Mouse (Mus musculus) thymus, postnatal 25 days (tissue): Measurements from ENCODE around the gene Ngf.

ENCODE experiments used
- DNase-seq: peaks from one replicate; pipeline ENCODE4 v3.0.0; 2022

The Ngf gene

DNA sequence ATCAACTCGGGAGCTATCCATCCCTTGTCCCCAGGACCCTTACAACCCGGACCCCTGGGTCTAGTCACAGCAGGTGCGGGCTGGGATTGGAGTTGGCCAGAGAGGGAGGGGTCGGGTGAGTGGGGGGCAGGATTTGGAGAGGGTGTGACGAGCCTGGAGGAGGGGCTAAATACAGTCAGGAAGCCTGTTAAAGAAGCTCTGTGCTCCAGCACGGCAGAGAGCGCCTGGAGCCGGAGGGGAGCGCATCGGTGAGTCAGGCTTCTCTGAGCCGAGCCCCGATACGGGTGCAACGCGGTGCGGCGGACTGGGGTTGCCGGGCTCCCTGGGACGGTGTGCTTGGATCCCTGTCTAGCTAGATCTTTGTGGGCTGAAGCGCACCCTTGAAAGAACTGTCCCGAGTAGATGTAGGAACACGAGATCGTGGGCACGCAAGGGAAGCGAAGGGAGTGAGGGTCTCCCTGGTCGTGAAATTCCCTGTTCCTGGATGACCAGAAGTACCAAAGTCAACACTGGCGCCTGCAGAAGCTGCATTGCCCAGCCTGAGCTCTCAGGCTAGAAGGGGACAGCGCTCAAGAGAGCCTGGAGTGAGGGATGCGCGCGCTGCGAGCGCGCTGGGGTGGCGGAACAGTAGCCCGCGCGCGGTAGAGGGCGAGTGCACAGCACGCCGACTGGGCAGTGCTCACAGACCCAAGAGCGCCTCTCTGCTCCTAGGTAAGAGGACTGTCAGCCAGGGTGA is at the start of gene Ngf:
TSS of gene Ngf (plus strand) at position 207 of the 736 bp plus-strand sequence.
- DNase-seq: no peak

GRCm38 (mm10) chr3:102445567-102445966 is 24.2 kb upstream of the Ngf start:
- no peak for DNase-seq

DNA sequence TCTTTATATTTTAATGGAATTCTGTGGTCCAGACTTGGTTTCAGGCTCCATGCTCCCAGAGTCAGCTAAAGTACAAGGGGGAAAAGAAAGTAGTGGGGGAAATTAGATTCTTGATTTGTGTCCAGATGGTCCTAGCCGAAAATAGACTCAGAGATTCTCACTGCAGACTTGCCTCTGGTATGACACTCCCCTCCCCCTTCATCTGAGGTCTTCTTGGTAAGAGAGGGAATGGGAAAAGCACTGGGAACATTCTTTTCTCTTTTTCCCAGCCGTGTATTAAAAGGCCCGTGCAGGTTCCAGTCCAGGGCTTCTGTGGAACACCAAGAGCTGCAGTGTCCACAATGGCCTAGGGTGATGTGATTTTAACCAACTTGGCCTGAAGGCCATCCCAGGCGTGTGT is 23.0 kb upstream of the Ngf start:
- no peak for DNase-seq

- no peak for DNase-seq
These were observed 15.2 kb upstream of the Ngf start for GRCm38 (mm10) chr3:102454566-102454965.

DNA sequence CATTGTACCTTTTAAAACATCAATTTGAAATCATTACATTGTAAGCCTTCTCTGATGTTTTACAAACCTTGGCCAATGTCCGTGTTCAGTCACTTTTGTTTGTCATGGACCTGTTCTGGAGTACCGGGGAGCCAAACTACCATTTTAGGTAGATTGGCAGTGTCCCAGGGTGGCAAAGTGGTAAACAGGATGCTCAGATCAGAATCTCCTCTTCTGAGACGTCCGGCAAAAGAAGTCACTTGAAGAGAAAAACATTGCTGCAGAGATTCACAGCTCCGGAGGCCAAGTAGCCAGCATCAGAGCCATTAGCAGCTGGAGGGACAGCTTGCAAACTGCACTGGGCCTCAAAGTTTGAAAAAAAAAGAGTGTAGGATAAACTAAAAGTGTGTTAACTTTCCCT is 9.2 kb upstream of the Ngf start:
- DNase-seq: no peak

DNA sequence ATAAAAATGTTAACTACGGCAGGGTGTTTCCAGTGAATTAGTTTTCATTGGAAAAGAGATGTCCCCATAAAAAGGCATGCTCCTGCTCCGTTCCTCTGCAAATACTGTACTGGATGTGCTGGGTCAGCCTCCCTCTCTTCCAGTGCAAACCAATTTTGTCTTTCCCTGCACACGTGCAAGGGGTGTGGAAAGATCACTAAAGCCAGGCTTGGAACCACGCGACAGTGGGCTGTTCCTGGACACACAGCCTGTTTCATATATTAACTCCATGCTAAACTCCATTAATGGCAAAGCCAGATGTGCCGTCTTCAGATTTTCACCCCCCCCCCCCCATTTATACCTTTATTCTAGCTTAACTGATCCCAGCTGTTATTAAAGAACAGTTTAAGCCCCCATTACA is 8.7 kb upstream of the Ngf start:
- DNase-seq: no peak

- no peak for DNase-seq
These were observed 6.9 kb upstream of the Ngf start for GRCm38 (mm10) chr3:102462703-102463336.

DNA sequence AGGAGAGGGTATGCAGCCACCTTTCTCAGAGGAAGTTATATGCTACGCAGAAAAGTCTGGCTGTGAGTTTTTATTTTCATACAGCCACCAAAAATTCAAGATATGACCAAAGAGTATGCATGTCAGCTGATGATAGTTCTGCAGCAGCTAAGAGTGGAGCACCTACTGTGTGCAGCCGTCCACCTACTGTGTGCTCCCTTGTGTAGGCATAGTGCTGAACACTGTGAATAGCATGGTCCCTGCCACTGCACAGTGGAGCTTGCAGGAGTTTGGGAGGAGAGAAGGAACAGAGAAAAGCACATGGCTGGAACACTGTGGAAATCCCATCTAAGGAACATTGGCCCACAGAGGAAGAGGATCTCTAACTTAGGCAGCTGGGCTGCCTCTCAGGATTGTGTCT is 6.4 kb upstream of the Ngf start:
- DNase-seq: no peak

DNA sequence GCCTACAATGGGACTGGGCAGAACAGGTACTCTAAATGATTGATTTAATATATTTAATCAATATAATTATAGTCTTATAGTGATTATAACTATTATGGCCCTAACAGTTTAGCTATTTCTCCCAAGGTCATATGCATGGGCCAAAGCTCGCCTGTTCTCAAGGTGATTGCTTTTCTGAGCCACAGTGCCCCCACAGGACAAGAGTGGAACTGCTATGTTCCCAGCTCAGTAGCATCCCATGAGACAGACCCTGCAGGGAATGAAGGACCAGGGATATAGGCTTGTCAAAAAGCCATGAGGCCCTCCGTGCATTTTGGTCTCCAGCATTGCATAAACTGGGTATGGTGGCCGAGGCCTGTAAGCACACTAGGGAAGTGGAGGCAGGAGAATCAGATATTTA is 3.1 kb upstream of the Ngf start:
- peak; percentile 12 for DNase-seq

DNA sequence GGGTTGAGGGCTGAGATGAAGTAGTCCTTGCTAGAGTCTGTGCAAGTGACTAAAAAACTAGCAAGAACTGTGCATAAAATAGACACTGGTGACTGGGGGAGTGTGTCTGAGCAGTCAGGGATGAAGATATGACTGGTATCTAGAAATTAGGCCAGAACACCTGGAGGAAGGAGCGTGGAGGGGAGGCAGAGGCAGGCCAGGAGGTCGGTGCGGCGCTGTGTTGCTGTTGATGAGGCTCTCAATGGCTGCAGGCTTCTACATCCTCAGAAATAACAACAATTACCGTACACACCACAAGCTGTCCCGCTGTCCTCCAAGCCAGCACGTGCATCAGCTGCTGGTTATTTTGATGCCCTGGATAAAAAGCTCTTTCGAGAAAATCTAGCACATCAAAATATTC is 2.6 kb upstream of the Ngf start:
- no peak for DNase-seq

GRCm38 (mm10) chr3:102471251-102471650 is 1.5 kb downstream of the Ngf start:
- no peak for DNase-seq

DNA sequence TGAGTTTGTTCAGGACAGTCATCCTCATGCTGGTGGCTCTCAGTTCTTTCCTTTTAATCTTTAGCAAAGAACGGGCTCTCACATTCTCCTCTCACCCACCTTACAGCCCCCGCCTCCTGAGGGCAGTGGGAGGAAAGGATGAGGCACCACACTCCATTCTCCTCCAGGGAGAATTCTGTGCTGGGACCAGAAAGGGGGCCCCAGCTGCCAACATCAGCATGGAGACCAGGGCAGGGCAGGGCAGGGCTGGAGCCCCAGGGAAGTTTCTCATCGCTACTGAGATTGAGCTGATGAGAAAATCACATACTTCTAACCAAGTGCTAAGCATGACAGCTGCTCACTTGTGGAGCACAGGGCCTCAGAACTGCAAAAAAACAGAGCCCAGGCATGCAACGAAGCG is 2.1 kb downstream of the Ngf start:
- DNase-seq: no peak

GRCm38 (mm10) chr3:102474275-102475155 is 4.8 kb downstream of the Ngf start:
- DNase-seq: no peak

- DNase-seq: no peak
These were observed 8.4 kb downstream of the Ngf start for GRCm38 (mm10) chr3:102477917-102478694.

GRCm38 (mm10) chr3:102490393-102491123 is 20.8 kb downstream of the Ngf start:
- DNase-seq: no peak

DNA sequence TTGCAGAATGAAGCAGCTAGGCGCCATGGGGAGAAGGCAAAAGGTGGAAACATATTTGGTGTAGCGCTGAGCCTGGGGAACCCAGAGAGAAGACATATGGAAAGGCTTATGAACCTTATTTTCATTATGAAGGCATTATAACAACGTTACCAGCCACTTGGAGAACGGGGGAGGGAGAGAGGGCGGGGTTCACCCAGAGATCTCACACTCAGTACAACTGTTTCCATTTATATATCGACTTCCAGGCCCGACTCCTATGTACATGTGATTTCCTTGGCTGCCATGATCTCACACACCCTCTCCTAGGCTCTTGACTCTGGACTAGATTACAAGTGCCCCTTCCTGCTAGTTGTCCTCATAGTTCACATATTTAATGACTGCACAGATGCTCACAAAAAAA is 28.4 kb downstream of the Ngf start:
- no peak for DNase-seq

DNA sequence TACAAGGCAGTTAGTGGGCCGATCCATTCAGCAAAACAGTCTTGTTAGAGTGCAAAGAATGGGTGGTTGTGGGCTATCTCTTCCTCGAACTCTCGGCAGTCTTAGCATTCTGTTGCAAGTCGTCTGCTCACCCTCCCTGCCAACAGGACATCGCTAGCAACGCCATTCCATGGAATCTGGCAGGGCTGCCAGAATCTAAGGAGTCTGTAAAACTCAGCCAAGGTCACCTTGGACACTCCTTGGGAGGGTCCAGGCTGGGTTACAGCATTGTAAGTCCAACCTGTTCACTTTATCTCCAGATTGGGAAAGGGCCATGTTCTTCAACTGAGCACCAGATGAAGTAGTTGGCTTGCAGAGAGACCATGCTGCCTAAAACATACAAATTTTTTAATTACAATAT is 29.2 kb downstream of the Ngf start:
- no peak for DNase-seq

DNA sequence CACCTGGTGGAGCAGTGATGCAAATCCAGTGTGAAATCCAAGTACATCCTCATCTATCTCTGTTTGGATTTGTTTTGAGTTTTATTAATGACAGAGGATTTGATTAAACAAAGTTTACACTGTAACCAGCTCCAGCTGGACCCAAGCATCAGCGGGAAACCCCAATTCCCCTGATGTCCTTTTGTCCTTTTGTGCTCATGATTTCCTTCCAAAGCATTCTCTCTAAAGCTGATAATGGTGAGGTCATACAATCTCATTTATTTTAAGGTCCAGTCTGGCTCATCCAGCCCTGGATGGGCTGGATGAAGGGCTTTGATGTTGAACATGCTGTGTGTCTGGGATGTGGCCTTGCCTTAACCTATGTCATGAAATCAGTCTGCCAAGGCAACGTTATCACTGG is 30.3 kb downstream of the Ngf start:
- DNase-seq: no peak

GRCm38 (mm10) chr3:102501186-102501585 is 31.5 kb downstream of the Ngf start:
- DNase-seq: no peak

- DNase-seq: no peak
These were observed 35.4 kb downstream of the Ngf start for GRCm38 (mm10) chr3:102505129-102505528.

GRCm38 (mm10) chr3:102506061-102506460 is 36.3 kb downstream of the Ngf start:
- no peak for DNase-seq

GRCm38 (mm10) chr3:102507666-102508260 is 38.0 kb downstream of the Ngf start:
- DNase-seq: no peak
